Mouse (Mus musculus): ENCODE results near the gene Spon1.

- no peak for TF ChIP-seq CTCF (IDR thresholded peaks at IDR 0.05)
- TF ChIP-seq POLR2A (IDR thresholded peaks at IDR 0.05; ENCODE audit: insufficient read depth, low read depth, low read length): no peak
- no peak for TF ChIP-seq EP300 (IDR thresholded peaks at IDR 0.05; ENCODE audit: insufficient read depth, low read depth, low read length)
These were observed 261.1 kb downstream of the Spon1 start for GRCm38 (mm10) chr7:114026923-114027322.

Data from heart, adult 2 months (tissue).